Mouse (Mus musculus): ENCODE results near the gene Gm20388. TPM values are rescaled to one million over a fixed set of nuclear protein-coding genes. Genes with fewer than 3 reads are reported as not detected.

The Gm20388 gene
- total RNA-seq, 2 experiments from 2014 or later = 10.7 TPM; not detected in 1

- no peak for DNase-seq (ENCODE audit: low spot score in 2 of 2)
These were observed 2852.7 kb downstream of the Gm20388 start for GRCm38 (mm10) chr8:122763267-122763738.

GRCm38 (mm10) chr8:122764790-122765474 is 2854.3 kb downstream of the Gm20388 start:
- no peak for DNase-seq (ENCODE audit: low spot score in 2 of 2)

- DNase-seq (ENCODE audit: low spot score in 2 of 2) = no peak
These were observed 2855.5 kb downstream of the Gm20388 start for GRCm38 (mm10) chr8:122766189-122766588.

GRCm38 (mm10) chr8:122766647-122767200 is 2856.1 kb downstream of the Gm20388 start:
- no peak for DNase-seq (ENCODE audit: low spot score in 2 of 2)

- no peak for DNase-seq (ENCODE audit: low spot score in 2 of 2)
These were observed 2856.6 kb downstream of the Gm20388 start for GRCm38 (mm10) chr8:122767229-122767628.

GRCm38 (mm10) chr8:122769251-122770058 is 2858.8 kb downstream of the Gm20388 start:
- peak; percentile 61 to 70 for DNase-seq (ENCODE audit: low spot score in 2 of 2)

GRCm38 (mm10) chr8:122772431-122773060 is 2861.9 kb downstream of the Gm20388 start:
- no peak for DNase-seq (ENCODE audit: low spot score in 2 of 2)

GRCm38 (mm10) chr8:122775285-122776155 is 2864.9 kb downstream of the Gm20388 start, which contains the start of gene Acsf3:
Acsf3 (plus strand) TSS chr8:122775486.
- DNase-seq (ENCODE audit: low spot score in 2 of 2) = peak; percentile 49 to 66

- peak; percentile 27 to 51 for DNase-seq (ENCODE audit: low spot score in 2 of 2)
These were observed 2867.1 kb downstream of the Gm20388 start for GRCm38 (mm10) chr8:122777701-122778100.

GRCm38 (mm10) chr8:122778703-122779239 is 2868.1 kb downstream of the Gm20388 start:
- DNase-seq (ENCODE audit: low spot score in 2 of 2) = no peak

GRCm38 (mm10) chr8:122779255-122779654 is 2868.6 kb downstream of the Gm20388 start:
- no peak for DNase-seq (ENCODE audit: low spot score in 2 of 2)

GRCm38 (mm10) chr8:122784756-122785155 is 2874.1 kb downstream of the Gm20388 start:
- DNase-seq (ENCODE audit: low spot score in 2 of 2) = no peak

- no peak for DNase-seq (ENCODE audit: low spot score in 2 of 2)
These were observed 2879.2 kb downstream of the Gm20388 start for GRCm38 (mm10) chr8:122789796-122790195.

- peak in 1 of 2 experiments; percentile 25 for DNase-seq (ENCODE audit: low spot score in 2 of 2)
These were observed 2882.9 kb downstream of the Gm20388 start for GRCm38 (mm10) chr8:122793375-122794174.

- DNase-seq (ENCODE audit: low spot score in 2 of 2) = no peak
These were observed 2883.5 kb downstream of the Gm20388 start for GRCm38 (mm10) chr8:122794175-122794454.

GRCm38 (mm10) chr8:122803906-122804761 is 2893.5 kb downstream of the Gm20388 start:
- no peak for DNase-seq (ENCODE audit: low spot score in 2 of 2)

GRCm38 (mm10) chr8:122805349-122805748 is 2894.7 kb downstream of the Gm20388 start:
- DNase-seq (ENCODE audit: low spot score in 2 of 2) = peak in 1 of 2 experiments; percentile 21

- no peak for DNase-seq (ENCODE audit: low spot score in 2 of 2)
These were observed 2896.4 kb downstream of the Gm20388 start for GRCm38 (mm10) chr8:122806956-122807538.

Measured in layer of hippocampus, adult 18-20 months (tissue).